Mouse (Mus musculus) frontal cortex, postnatal 25 days (tissue): ENCODE measurements at regions not wholly inside any gene's neighbourhood (a gene's known extent, or its start where the extent isn't known, plus 50 kb on each side); places are given as distances from the start of the nearest gene placed in this dataset.

Experiments used
- DNase-seq, 2 experiments: peaks; one replicate each; pipeline ENCODE4 v3.0.0; 2022; ENCODE audit warnings: low spot score in 2 of 2

GRCm38 (mm10) chr17:51405059-51405458 is 225.9 kb upstream of the Tbc1d5 start:
- DNase-seq, result no peak

- DNase-seq, result no peak
Observed at GRCm38 (mm10) chr17:51397973-51398372, 218.8 kb upstream of the Tbc1d5 start.

- DNase-seq, result no peak
Observed at GRCm38 (mm10) chr17:51393771-51394221, 214.6 kb upstream of the Tbc1d5 start.

- DNase-seq, result no peak
Observed at GRCm38 (mm10) chr17:51391871-51392270, 212.7 kb upstream of the Tbc1d5 start.

GRCm38 (mm10) chr17:51382552-51382951 is 203.4 kb upstream of the Tbc1d5 start:
- DNase-seq, result no peak

GRCm38 (mm10) chr17:51371937-51372479 is 192.9 kb upstream of the Tbc1d5 start:
- DNase-seq, result no peak

- DNase-seq, result no peak
Observed at GRCm38 (mm10) chr17:51370990-51371389, 191.8 kb upstream of the Tbc1d5 start.

- DNase-seq, result no peak
Observed at GRCm38 (mm10) chr17:51370085-51370484, 190.9 kb upstream of the Tbc1d5 start.

GRCm38 (mm10) chr17:51362801-51363200 is 183.6 kb upstream of the Tbc1d5 start:
- no peak for DNase-seq

GRCm38 (mm10) chr17:51362271-51362670 is 183.1 kb upstream of the Tbc1d5 start:
- no peak for DNase-seq

- DNase-seq, result no peak
Observed at GRCm38 (mm10) chr17:51358362-51358739, 179.2 kb upstream of the Tbc1d5 start.

GRCm38 (mm10) chr17:51357690-51358361 is 178.7 kb upstream of the Tbc1d5 start:
- no peak for DNase-seq

- no peak for DNase-seq
Observed at GRCm38 (mm10) chr17:51356447-51356846, 177.3 kb upstream of the Tbc1d5 start.

- DNase-seq, result no peak
Observed at GRCm38 (mm10) chr17:51321868-51322267, 142.7 kb upstream of the Tbc1d5 start.

GRCm38 (mm10) chr17:51321025-51321424 is 141.9 kb upstream of the Tbc1d5 start:
- DNase-seq, result no peak

GRCm38 (mm10) chr17:51304964-51305363 is 125.8 kb upstream of the Tbc1d5 start:
- no peak for DNase-seq

GRCm38 (mm10) chr17:51290741-51291140 is 111.6 kb upstream of the Tbc1d5 start:
- no peak for DNase-seq

- peak; percentile 6 to 8 for DNase-seq
Observed at GRCm38 (mm10) chr17:51288751-51289150, 109.6 kb upstream of the Tbc1d5 start.

- DNase-seq, result no peak
Observed at GRCm38 (mm10) chr17:51287878-51288277, 108.7 kb upstream of the Tbc1d5 start.

- no peak for DNase-seq
Observed at GRCm38 (mm10) chr17:51285362-51285761, 106.2 kb upstream of the Tbc1d5 start.

- no peak for DNase-seq
Observed at GRCm38 (mm10) chr17:51278771-51279170, 99.6 kb upstream of the Tbc1d5 start.

- no peak for DNase-seq
Observed at GRCm38 (mm10) chr17:51278094-51278493, 98.9 kb upstream of the Tbc1d5 start.

- DNase-seq, result no peak
Observed at GRCm38 (mm10) chr17:51277161-51277560, 98.0 kb upstream of the Tbc1d5 start.

- DNase-seq, result no peak
Observed at GRCm38 (mm10) chr17:51272025-51272424, 92.9 kb upstream of the Tbc1d5 start.
